Mouse (Mus musculus) G1E (cell line): ENCODE measurements at regions not wholly inside any gene's neighbourhood (a gene's known extent, or its start where the extent isn't known, plus 50 kb on each side); places are given as distances from the start of the nearest gene placed in this dataset.
"Not testable (repeated sequence)": the region's sequence is repeated elsewhere in the genome, so short reads cannot be mapped to it uniquely, and the experiment has no call there.

ENCODE experiments used
- ATAC-seq: 2 replicates; pipeline ENCODE4 v1.8.0; 2016; ENCODE audit warnings: mild to moderate bottlenecking; ENCODE audit not compliant: insufficient number of reproducible peaks, poor library complexity, low FRiP score, severe bottlenecking; ENCODE audit errors: extremely low read depth
- DNase-seq: peaks from one replicate; pipeline ENCODE4 v3.0.0; 2012; ENCODE audit warnings: low spot score
- H3K27me3 ChIP-seq: 2 replicates; pipeline ENCODE4 v1.6.1; 2012; ENCODE audit warnings: mild to moderate bottlenecking, low read length, inconsistent platforms; ENCODE audit not compliant: insufficient read depth
- H3K36me3 ChIP-seq: replicated peaks from 2 replicates; pipeline ENCODE3; 2012; ENCODE audit warnings: mild to moderate bottlenecking, inconsistent platforms
- H3K4me1 ChIP-seq: 2 replicates; pipeline ENCODE4 v1.6.1; 2012; ENCODE audit warnings: low read depth, low read length, inconsistent platforms, mixed read lengths; ENCODE audit not compliant: insufficient read depth
- H3K4me3 ChIP-seq: 2 replicates; pipeline ENCODE4 v1.5.1; 2012; ENCODE audit warnings: low read depth, mild to moderate bottlenecking, inconsistent platforms, low read length, moderate library complexity, mixed read lengths
- H3K9me3 ChIP-seq: replicated peaks from 2 replicates; pipeline ENCODE4 v1.6.1; 2012; ENCODE audit warnings: inconsistent platforms
- CTCF ChIP-seq: IDR thresholded peaks from 2 replicates; pipeline ENCODE4 v1.5.1; 2012; ENCODE audit warnings: low read depth, low read length, inconsistent platforms, mixed read lengths
- GATA1 ChIP-seq: IDR thresholded peaks from 2 replicates; pipeline ENCODE4 v1.6.1; 2012; ENCODE audit warnings: borderline replicate concordance, low read length, inconsistent platforms, mixed read lengths
- GATA2 ChIP-seq: IDR thresholded peaks from 2 replicates; pipeline ENCODE4 v1.6.1; 2012; ENCODE audit warnings: low read depth, low read length, inconsistent platforms, borderline replicate concordance
- POLR2AphosphoS5 ChIP-seq: IDR thresholded peaks from 2 replicates; pipeline ENCODE4 v1.6.1; 2012; ENCODE audit warnings: low read depth, low read length, inconsistent platforms; ENCODE audit not compliant: insufficient replicate concordance
- TAL1 ChIP-seq: conservative IDR thresholded peaks from 2 replicates; pipeline ENCODE4 v1.6.1; 2012; ENCODE audit warnings: low read depth, low read length, inconsistent platforms, mixed read lengths

DNA sequence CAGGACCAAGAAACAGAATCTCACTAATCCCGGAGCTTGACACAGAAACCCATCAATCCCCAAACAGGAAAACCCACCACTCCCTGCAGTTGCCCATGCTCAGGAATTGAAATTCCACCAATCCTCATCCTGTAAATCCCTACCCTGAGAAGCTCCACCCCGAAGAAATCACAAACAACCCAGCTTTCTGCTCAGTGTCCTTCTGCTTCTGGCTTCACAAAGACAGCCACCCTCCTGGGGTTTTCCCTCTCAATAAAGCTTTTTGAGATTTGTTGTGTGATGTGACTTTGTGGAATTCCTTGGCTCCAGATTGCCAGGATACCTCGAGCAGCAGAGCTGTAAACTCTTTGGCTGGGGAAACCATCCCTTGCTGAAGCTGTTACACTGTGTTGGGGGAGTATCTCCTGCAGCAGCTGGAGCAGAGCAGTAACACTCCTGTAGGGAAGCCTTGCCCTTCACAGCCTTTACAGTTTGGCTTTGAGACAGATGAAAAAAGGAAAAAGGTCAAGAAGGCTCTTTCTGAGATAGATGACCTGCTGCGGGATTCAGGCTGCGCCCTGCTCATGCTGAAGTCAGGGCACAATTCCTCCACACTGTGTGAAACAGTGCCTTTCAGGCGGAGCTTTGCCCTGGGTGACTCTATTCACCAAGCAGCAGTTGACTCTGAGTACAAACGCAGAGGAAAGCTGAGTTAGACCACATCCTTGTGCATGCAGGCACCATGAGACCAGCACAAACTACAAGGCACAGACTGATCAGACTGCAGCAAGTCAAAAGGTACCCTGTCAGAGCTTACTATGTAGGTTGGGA is 180.6 kb upstream of the Peli2 start:
- Histone ChIP-seq H3K4me3 (no peak overlapping the region), H3K27me3 (no peaks in the 10 kb centered on the region), H3K4me1 (no peaks in the 10 kb centered on the region), H3K36me3 (no peaks in the 10 kb centered on the region), H3K9me3 (no peaks in the 10 kb centered on the region)
- no peak for TF ChIP-seq CTCF
- TF ChIP-seq GATA2: no peak
- TF ChIP-seq GATA1: no peak
- TF ChIP-seq TAL1: no peak
- no peak for TF ChIP-seq POLR2AphosphoS5
- ATAC-seq (no peak), DNase-seq (no peak)

DNA sequence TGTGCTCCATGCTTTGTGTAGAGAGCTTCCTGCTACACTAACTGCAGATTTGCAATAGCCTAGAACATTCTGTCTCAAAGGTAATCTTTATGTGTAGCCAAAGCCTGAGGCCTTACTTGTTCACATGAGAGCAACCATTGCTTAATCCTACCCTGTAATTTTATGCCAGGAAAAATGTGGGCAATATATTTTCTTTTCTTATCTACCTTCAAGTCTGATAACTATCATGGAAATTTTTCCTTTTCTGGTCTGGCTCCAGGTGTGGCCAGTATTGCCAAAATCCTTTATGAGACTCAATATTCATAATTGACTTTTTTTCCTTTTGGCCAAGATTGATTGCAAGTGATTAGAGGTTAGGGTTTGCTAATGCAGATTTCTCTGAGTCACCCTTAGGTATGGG is 178.0 kb upstream of the Peli2 start:
- DNase-seq (no peak), ATAC-seq (no peak)
- Histone ChIP-seq H3K9me3 (no peaks in the 10 kb centered on the region), H3K27me3 (no peaks in the 10 kb centered on the region), H3K4me1 (no peaks in the 10 kb centered on the region), H3K36me3 (no peaks in the 10 kb centered on the region), H3K4me3 (no peak overlapping the region)
- TF ChIP-seq GATA1 (no peak), TAL1 (no peak), POLR2AphosphoS5 (no peak), CTCF (no peak), GATA2 (no peak)

DNA sequence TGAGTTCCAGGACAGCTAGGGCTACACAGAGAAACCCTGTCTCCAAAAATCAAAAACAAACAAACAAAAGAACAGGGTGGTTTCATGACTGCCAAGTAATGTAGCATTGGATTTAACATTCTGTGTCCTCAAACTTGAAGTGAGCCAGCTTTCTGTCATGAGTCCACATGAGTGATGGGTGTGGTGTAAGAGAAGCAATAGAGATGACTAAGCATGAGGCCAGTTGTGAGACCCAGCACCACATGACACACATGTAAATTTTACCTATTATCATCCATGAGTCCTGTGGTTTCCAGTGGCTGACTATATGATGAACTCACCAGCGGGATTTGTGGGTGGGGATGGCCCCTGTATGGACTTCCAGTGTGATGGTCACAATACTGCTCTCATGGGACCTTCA is 176.0 kb upstream of the Peli2 start:
- Histone ChIP-seq H3K27me3 (no peaks in the 10 kb centered on the region), H3K36me3 (no peaks in the 10 kb centered on the region), H3K9me3 (no peaks in the 10 kb centered on the region), H3K4me3 (no peak overlapping the region), H3K4me1 (no peaks in the 10 kb centered on the region)
- no peak for DNase-seq
- TF ChIP-seq TAL1 (no peak), GATA2 (no peak), CTCF (no peak), GATA1 (no peak), POLR2AphosphoS5 (no peak)
- ATAC-seq: no peak

DNA sequence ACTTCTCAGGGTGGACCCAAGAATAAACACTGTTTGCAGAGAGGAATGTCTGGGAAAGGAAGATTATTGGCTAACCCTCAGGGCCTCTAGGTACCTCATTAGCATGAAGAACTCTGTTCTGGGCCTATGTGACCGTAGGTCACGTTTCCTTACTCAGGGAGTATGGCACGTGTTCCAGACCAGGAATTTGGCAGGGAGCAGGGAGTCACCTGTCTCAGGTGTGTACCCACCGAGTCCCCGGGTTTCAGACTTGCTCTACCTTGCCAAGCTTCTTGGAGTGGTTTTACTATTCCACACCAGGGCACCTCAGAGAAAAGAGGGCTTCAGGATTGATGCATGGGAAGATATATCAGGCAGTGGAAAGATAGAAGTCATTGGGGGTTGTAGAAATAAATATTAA is 169.6 kb upstream of the Peli2 start:
- Histone ChIP-seq H3K4me1 (no peaks in the 10 kb centered on the region), H3K9me3 (no peaks in the 10 kb centered on the region), H3K4me3 (no peak overlapping the region), H3K36me3 (no peaks in the 10 kb centered on the region), H3K27me3 (no peaks in the 10 kb centered on the region)
- no peak for ATAC-seq
- TF ChIP-seq POLR2AphosphoS5 (no peak), CTCF (no peak), TAL1 (no peak), GATA2 (no peak), GATA1 (no peak)
- DNase-seq: no peak

DNA sequence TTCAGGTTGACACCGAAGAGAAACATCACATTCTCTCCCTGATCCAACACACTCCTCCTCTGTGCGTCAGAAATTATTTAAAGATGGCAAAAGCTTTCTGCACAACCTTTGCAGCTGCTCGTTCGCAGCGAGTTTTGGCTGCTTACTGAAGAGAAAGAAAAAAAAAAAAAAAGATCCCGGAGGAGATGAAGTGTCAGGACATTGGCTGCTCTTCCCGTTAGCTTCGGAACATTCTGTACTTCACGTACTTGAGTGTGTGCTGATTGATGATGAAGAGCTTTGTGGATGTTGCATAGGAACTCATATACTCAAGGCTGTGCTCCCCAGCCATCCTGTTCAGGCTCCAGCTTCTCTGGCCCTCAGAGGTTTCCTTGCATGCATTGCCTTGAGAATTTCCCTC is 162.5 kb upstream of the Peli2 start:
- no peak for ATAC-seq
- Histone ChIP-seq H3K9me3 (no peaks in the 10 kb centered on the region), H3K4me1 (no peaks in the 10 kb centered on the region), H3K4me3 (no peak overlapping the region), H3K36me3 (no peaks in the 10 kb centered on the region), H3K27me3 (no peaks in the 10 kb centered on the region)
- TF ChIP-seq POLR2AphosphoS5: no peak
- TF ChIP-seq GATA2: no peak
- no peak for DNase-seq

DNA sequence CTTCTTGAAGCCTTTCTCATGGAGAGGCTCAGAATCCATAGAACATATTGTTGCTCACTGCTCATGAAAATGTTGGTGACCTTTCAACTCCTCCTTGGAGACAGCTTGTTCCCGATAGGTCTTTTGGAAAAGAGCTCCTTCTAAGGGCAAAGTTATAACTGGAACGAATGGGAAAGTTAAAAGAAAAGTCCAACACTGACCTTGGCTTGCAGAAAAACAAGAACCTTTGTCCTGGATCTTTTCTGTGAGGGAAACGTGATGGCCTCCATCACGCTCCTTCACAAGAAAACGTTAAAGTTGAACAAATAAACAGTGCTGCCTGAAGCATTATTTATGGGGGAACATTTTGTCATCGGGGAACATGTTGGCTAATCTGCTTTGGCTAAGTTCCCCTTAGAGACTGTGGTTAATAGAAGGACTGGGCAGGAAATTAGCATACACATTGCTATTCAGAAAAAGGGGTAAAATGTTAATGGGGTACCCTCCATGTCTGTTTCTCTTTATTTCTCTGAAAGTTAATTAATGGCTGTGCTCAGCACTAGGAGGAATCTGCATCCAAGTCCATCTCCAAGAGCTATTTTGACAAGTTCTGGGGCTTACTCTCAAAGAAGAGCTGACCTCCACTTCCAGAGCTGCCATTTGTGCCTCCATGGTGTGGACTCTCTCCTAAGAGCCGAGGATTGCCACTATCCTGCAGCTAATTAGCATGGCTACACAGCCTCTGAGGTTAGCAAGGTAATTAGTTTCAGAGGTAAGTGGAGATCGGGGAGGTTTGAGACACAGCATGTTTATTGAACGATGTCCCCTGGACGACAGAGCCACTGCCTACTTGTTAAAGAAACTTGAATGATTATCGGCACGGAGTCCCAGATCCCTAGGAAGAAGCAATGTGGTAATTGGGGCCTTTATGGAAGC is 161.0 kb upstream of the Peli2 start:
- H3K27me3 ChIP-seq: no peaks in the 10 kb centered on the region
- H3K9me3 ChIP-seq: no peaks in the 10 kb centered on the region
- no peak for ATAC-seq
- H3K4me1 ChIP-seq: no peaks in the 10 kb centered on the region
- no peak for DNase-seq
- no peak overlapping the region for H3K4me3 ChIP-seq
- H3K36me3 ChIP-seq: no peaks in the 10 kb centered on the region
- no peak for TF ChIP-seq TAL1
- TF ChIP-seq GATA2: no peak
- TF ChIP-seq POLR2AphosphoS5: no peak
- no peak for TF ChIP-seq CTCF
- TF ChIP-seq GATA1: no peak

DNA sequence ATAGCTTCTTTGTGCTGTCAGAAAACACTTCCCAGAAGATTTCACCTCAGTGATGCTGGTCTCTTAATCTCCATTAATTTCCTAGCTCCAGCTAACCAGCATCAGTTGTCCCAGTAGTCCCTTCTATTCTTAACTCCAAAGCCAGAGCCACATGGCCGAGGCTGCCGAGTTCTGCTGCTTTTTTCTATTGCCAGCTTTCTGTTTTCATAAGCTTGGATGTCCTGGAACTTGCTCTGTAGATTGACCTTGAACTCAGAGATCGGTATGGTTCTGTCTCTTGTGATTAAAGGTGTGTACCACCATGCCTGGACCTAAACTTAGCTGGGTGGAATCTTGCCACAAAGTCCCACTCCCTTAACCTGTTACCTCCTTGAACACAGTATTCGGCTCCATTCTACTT is 155.8 kb upstream of the Peli2 start:
- not testable (repeated sequence) for H3K27me3 ChIP-seq, H3K4me1 ChIP-seq, DNase-seq, H3K36me3 ChIP-seq, H3K9me3 ChIP-seq, H3K4me3 ChIP-seq, ATAC-seq
